Mouse (Mus musculus): ENCODE data around the gene Bglap3.

DNA sequence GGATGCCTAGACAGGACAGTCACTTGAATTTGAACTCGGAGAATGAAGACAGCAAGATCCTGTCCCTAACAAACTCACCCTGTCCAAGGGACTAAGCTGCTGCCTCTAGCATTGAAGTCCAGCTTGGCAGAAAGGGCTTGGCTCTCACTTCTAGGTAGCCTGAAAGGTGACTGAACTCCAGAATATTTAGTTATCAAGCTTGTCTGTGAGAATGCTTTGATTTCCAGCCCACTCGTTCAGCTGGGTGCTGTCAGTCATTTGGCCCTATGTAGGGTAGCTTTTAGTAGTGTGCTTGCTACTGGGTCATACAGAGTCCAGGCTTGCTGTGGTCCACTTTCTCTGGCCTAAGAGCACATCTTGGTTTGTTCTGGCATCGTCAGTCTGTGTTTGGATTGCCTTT lies 33.5 kb downstream of the Bglap3 start:
- TF ChIP-seq CTCF (IDR thresholded peaks at IDR 0.05 in 2 of 3, conservative IDR thresholded peaks at IDR 0.05 in 1 of 3; ENCODE audit: control insufficient read depth in 1 of 3, insufficient read depth in 1 of 3, low read depth in 2 of 3, low read length in 3 of 3, poor library complexity in 1 of 3, severe bottlenecking in 1 of 3) (no peak), BHLHE40 (IDR thresholded peaks at IDR 0.05; ENCODE audit: borderline replicate concordance, low read depth, low read length) (no peak), EP300 (IDR thresholded peaks at IDR 0.05; ENCODE audit: low read depth in 1 of 2, low read length in 2 of 2) (no peak), USF1 (IDR thresholded peaks at IDR 0.05; ENCODE audit: low read depth, low read length) (no peak), POLR2A (IDR thresholded peaks at IDR 0.05; ENCODE audit: control insufficient read depth in 1 of 2, insufficient read depth in 1 of 2, low read depth in 1 of 2, low read length in 2 of 2, poor library complexity in 1 of 2) (no peak), GATA1 (IDR thresholded peaks at IDR 0.05; ENCODE audit: low read depth, low read length) (no peak), POLR2AphosphoS2 (IDR thresholded peaks at IDR 0.05; ENCODE audit: low read length) (no peak)
